Mouse (Mus musculus) heart, adult 8-10 months (tissue): Measurements from ENCODE around the gene Slc15a2. TPM values are rescaled to one million over a fixed set of nuclear protein-coding genes. Genes with fewer than 3 reads are reported as not detected.

ENCODE experiments used
- microRNA-seq: library from miRNA; unstranded; fragments of <30 nt; microRNA quantifications from one replicate; pipeline ENCODE4 v1.2.0, GENCODE M21; 2022
- total RNA-seq, 4 experiments: library from RNA; stranded (reverse); gene quantifications; 2 replicates each; pipeline ENCODE4 v1.2.4; 2022

Gene Slc15a2
- total RNA-seq, 4 experiments from 2014 or later, result 2.1 to 3.9 (median 3.4) TPM

Small RNAs within 50 kb of the gene (microRNA-seq; reads per million reads assigned to microRNA genes)
- not detected for gene Gm22617

Other genes with a start within 250 kb of the Slc15a2 start
- gene Casr, start 222.8 kb downstream of the Slc15a2 start, total RNA-seq, result under 1 TPM in 2 of 4 experiments, not detected in 2; 0.16 to 0.54 TPM
- gene Cd86, start 118.9 kb downstream of the Slc15a2 start, total RNA-seq, result 1 to 10 TPM in 2 of 4 experiments, under 1 TPM in 2; 0.47 to 1.3 (median 0.97) TPM
- not detected for gene Ildr1, start 91.0 kb downstream of the Slc15a2 start, total RNA-seq
- gene Iqcb1, start 43.4 kb upstream of the Slc15a2 start, total RNA-seq, result 10 to 100 TPM; 13.6 to 18.0 (median 16.8) TPM
- 1 to 10 TPM; 1.2 to 1.9 (median 1.6) TPM for gene Eaf2, start 90.0 kb upstream of the Slc15a2 start, total RNA-seq
- gene Golgb1, start 90.2 kb upstream of the Slc15a2 start, total RNA-seq, result 10 to 100 TPM; 49.8 to 60.7 (median 53.2) TPM
- 1 to 10 TPM; 4.9 to 9.0 (median 7.1) TPM for gene Hcls1, start 150.0 kb upstream of the Slc15a2 start, total RNA-seq
- gene Fbxo40, start 205.5 kb upstream of the Slc15a2 start, total RNA-seq, result 100 to 1,000 TPM; 220 to 269 (median 244) TPM
- gene Polq, start 226.8 kb upstream of the Slc15a2 start, total RNA-seq, result 1 to 10 TPM; 5.0 to 9.5 (median 6.7) TPM